Comparison of ENCODE assay signal across 8 mouse cellular contexts in genomic region chr11:73176608-73177508, GRCm38 (mm10). TPM values are rescaled to one million over a fixed set of nuclear protein-coding genes. Genes with fewer than 3 reads are reported as not detected.
DNase-seq lines count a peak whose midpoint lies in the region; ATAC-seq and TF ChIP-seq lines count a peak whose summit lies in the region.

TSS of gene Emc6 (minus strand) at chr11:73177037.
TSS of gene Tax1bp3 (plus strand) at chr11:73177083.

- peak within 1 kb of the TSS; percentile 79 for H3K4me3 ChIP-seq in ES-Bruce4 (ENCODE audit: low read depth, low read length)
- H3K4me3 ChIP-seq in forebrain, embryonic 14.5 days (ENCODE audit: low read depth, low read length), result peak within 1 kb of the TSS; percentile 93
- peak within 1 kb of the TSS; percentile 90 for H3K4me3 ChIP-seq in neural tube, embryonic 15.5 days (replicated peaks)

- no peaks in the 10 kb centered on the region for H3K27me3 ChIP-seq in ES-Bruce4 (ENCODE audit: control insufficient read depth, insufficient read depth, low read length, poor library complexity, severe bottlenecking)
- no peaks in the 10 kb centered on the region for H3K27me3 ChIP-seq in forebrain, embryonic 14.5 days (replicated peaks; ENCODE audit: control insufficient read depth, insufficient read depth, low read length)
- no peaks in the 10 kb centered on the region for H3K27me3 ChIP-seq in neural tube, embryonic 15.5 days (replicated peaks)

- peaks cover 6% of the 10 kb centered on the region; the same call in 1 of the 2 replicates for H3K36me3 ChIP-seq in ES-Bruce4 (ENCODE audit: control insufficient read depth, insufficient read depth, low read length, poor library complexity, severe bottlenecking)
- H3K36me3 ChIP-seq in forebrain, embryonic 14.5 days (ENCODE audit: control insufficient read depth, insufficient read depth, low read length), result peaks cover 17% of the 10 kb centered on the region; the same call in 1 of the 2 replicates
- peaks cover 17% of the 10 kb centered on the region for H3K36me3 ChIP-seq in neural tube, embryonic 15.5 days

- peak; percentile 96 for ATAC-seq in cerebellum, adult (ENCODE audit: insufficient number of reproducible peaks, low FRiP score, low TSS enrichment)
- ATAC-seq in forebrain, embryonic 14.5 days, result peak; percentile 98
- ATAC-seq in neural tube, embryonic 15.5 days (ENCODE audit: low FRiP score), result peak; percentile 98

- H3K27ac ChIP-seq in ES-Bruce4 (ENCODE audit: insufficient read depth, low read length), result peak within 1 kb of the TSS; percentile 23; the same call in 1 of the 2 replicates
- H3K27ac ChIP-seq in forebrain, embryonic 14.5 days (ENCODE audit: low read depth, low read length), result peak within 1 kb of the TSS; percentile 86
- H3K27ac ChIP-seq in neural tube, embryonic 15.5 days (replicated peaks), result peak within 1 kb of the TSS; percentile 91

- WGBS in forebrain, embryonic 14.5 days, result under 1% methylated on average over 76 of the region's 81 CpGs
- 0% methylated on average over 81 of the region's 81 CpGs for WGBS in neural tube, embryonic 15.5 days

- TF ChIP-seq EP300 in ES-Bruce4 (IDR thresholded peaks at IDR 0.05; ENCODE audit: insufficient read depth, low read depth, low read length), result 0 out of 2 replicates have a peak, but pooled peaks have one; percentile 41

- H3K9ac ChIP-seq in ES-Bruce4 (ENCODE audit: low read depth, poor library complexity, severe bottlenecking), result peak within 1 kb of the TSS; percentile 93
- peak within 1 kb of the TSS; percentile 88 for H3K9ac ChIP-seq in forebrain, embryonic 14.5 days (ENCODE audit: low read length)
- peak within 1 kb of the TSS; percentile 88 for H3K9ac ChIP-seq in neural tube, embryonic 15.5 days (replicated peaks)

- H3K4me2 ChIP-seq in forebrain, embryonic 14.5 days (ENCODE audit: low read length), result peak within 1 kb of the TSS; percentile 82
- H3K4me2 ChIP-seq in neural tube, embryonic 15.5 days, result peak within 1 kb of the TSS; percentile 67

- no peak for TF ChIP-seq POLR2A in ES-Bruce4 (IDR thresholded peaks at IDR 0.05; ENCODE audit: insufficient read depth, low read length)

- no peaks in the 10 kb centered on the region for H3K9me3 ChIP-seq in ES-Bruce4 (replicated peaks; ENCODE audit: control insufficient read depth, insufficient read depth, low read length, poor library complexity, severe bottlenecking)
- no peaks in the 10 kb centered on the region for H3K9me3 ChIP-seq in forebrain, embryonic 14.5 days (replicated peaks; ENCODE audit: control insufficient read depth, low read length)
- H3K9me3 ChIP-seq in neural tube, embryonic 15.5 days (replicated peaks), result no peaks in the 10 kb centered on the region

- no peak for TF ChIP-seq CTCF in ES-Bruce4 (IDR thresholded peaks at IDR 0.05; ENCODE audit: low read depth, low read length)

- intact Hi-C loops in heart, postnatal 14 days (cut with DNase I), result loop anchor here (5.0 kb wide), 1 partner anchor 40 kb away; the partner anchor contains the start of gene Haspin

- peak; percentile 99 for DNase-seq in forebrain, embryonic 14.5 days (ENCODE audit: low spot score)
- DNase-seq in heart, postnatal 14 days, result peak; percentile 97 to 98
- peak; percentile 95 for DNase-seq in layer of hippocampus, adult 11-12 months (ENCODE audit: low spot score)
- peak; percentile 96 to 98 for DNase-seq in lung, adult 18-20 months
- DNase-seq in testis, postnatal 14 days (ENCODE audit: low spot score), result peak; percentile 98

- peaks cover 3% of the 10 kb centered on the region for H3K4me1 ChIP-seq in ES-Bruce4 (ENCODE audit: control insufficient read depth, insufficient read depth, low read length)
- H3K4me1 ChIP-seq in forebrain, embryonic 14.5 days (ENCODE audit: control insufficient read depth, insufficient read depth, low read length), result peaks cover 23% of the 10 kb centered on the region
- H3K4me1 ChIP-seq in neural tube, embryonic 15.5 days, result peaks cover 43% of the 10 kb centered on the region

RNA-seq across cellular contexts. Expression of gene Emc6, which starts in this region (rescaled TPM):
- 51.9 TPM in 2 replicates for polyA plus RNA-seq in ES-Bruce4 (2011; ENCODE audit: insufficient read depth, insufficient read length, low read depth, missing spikeins)
- polyA plus RNA-seq in forebrain, embryonic 14.5 days (2014; fragmentation: Nextera tagmentation; extraction: Ambion mirVana), result 140 and 163 TPM in 2 replicates
- 10 to 100 TPM; 72.4 to 75.5 TPM for total RNA-seq in heart, postnatal 14 days (2021)
- 136 and 148 TPM in 2 replicates for polyA plus RNA-seq in neural tube, embryonic 15.5 days (2015; fragmentation: Nextera tagmentation; extraction: Ambion mirVana)

RNA-seq across cellular contexts. Expression of gene Tax1bp3, which starts in this region (rescaled TPM):
- polyA plus RNA-seq in ES-Bruce4 (2011; ENCODE audit: insufficient read depth, insufficient read length, low read depth, missing spikeins), result 36.2 and 37.1 TPM in 2 replicates
- polyA plus RNA-seq in forebrain, embryonic 14.5 days (2014; fragmentation: Nextera tagmentation; extraction: Ambion mirVana), result 193 and 203 TPM in 2 replicates
- 10 to 100 TPM; 55.3 to 62.3 TPM for total RNA-seq in heart, postnatal 14 days (2021)
- polyA plus RNA-seq in neural tube, embryonic 15.5 days (2015; fragmentation: Nextera tagmentation; extraction: Ambion mirVana), result 118 and 133 TPM in 2 replicates

Comparison
In these comparisons a context has a peak if more than half of its experiments do, and no peak if none do; other contexts are left out.
1. Peak in every context shown above with its lines: DNase-seq, ATAC-seq, H3K4me3 ChIP-seq and H3K27ac ChIP-seq.
2. H3K27ac ChIP-seq: peak in every context shown above with its lines; median percentile 91 in neural tube, embryonic 15.5 days; 86 in forebrain, embryonic 14.5 days; 23 in ES-Bruce4.